Mouse (Mus musculus) erythroblast, embryonic 14.5 days (primary cell): Measurements from ENCODE around the gene Fgf8. TPM values are rescaled to one million over a fixed set of nuclear protein-coding genes. Genes with fewer than 3 reads are reported as not detected.

Source experiments
- H3K27me3 ChIP-seq: 2 replicates; pipeline ENCODE4 v1.6.1; 2012; ENCODE audit warnings: inconsistent platforms; ENCODE audit not compliant: control insufficient read depth
- H3K36me3 ChIP-seq: 2 replicates; pipeline ENCODE4 v1.6.1; 2012; ENCODE audit warnings: mild to moderate bottlenecking, inconsistent platforms; ENCODE audit not compliant: control insufficient read depth
- H3K4me1 ChIP-seq: 2 replicates; pipeline ENCODE4 v1.6.1; 2012; ENCODE audit warnings: inconsistent platforms; ENCODE audit not compliant: control insufficient read depth
- H3K4me3 ChIP-seq: replicated peaks from 2 replicates; pipeline ENCODE3; 2012; ENCODE audit warnings: moderate library complexity, mild to moderate bottlenecking, inconsistent platforms
- H3K9me3 ChIP-seq: 2 replicates; pipeline ENCODE4 v1.6.1; 2012; ENCODE audit warnings: low read length, inconsistent platforms, mixed read lengths; ENCODE audit not compliant: control insufficient read depth
- GATA1 ChIP-seq: IDR thresholded peaks from 2 replicates; pipeline ENCODE4 v1.6.1; 2012; ENCODE audit warnings: low read length, inconsistent platforms, mixed read lengths
- TAL1 ChIP-seq: IDR thresholded peaks from 3 replicates; pipeline ENCODE4 v1.6.1; 2012; ENCODE audit warnings: low read length, inconsistent platforms, mixed read lengths
- polyA plus RNA-seq: library from polyadenylated mRNA; stranded (reverse); fragments of >175 nt; gene quantifications from 2 replicates; pipeline ENCODE4 v1.2.3, GENCODE M21; 2012

Gene Fgf8
- polyA plus RNA-seq, result not detected in 2 replicates

GRCm38 (mm10) chr19:45742218-45742983 lies at the start of gene Fgf8:
Gene Fgf8, minus strand, starts transcription at chr19:45742915.
- H3K36me3 ChIP-seq, result peaks cover 3% of the 10 kb centered on the region
- H3K4me1 ChIP-seq, result peaks cover 13% of the 10 kb centered on the region
- no peak within 1 kb of the TSS for H3K4me3 ChIP-seq
- H3K27me3 ChIP-seq, result peaks cover 93% of the 10 kb centered on the region
- no peak for TF ChIP-seq TAL1
- TF ChIP-seq GATA1, result no peak
- H3K9me3 ChIP-seq, result peaks cover 25% of the 10 kb centered on the region; the same call in 1 of the 2 replicates

- no peaks in the 10 kb centered on the region for H3K9me3 ChIP-seq
- TF ChIP-seq TAL1, result no peak
- no peak for TF ChIP-seq GATA1
- peaks cover 44% of the 10 kb centered on the region for H3K4me1 ChIP-seq
- no peak overlapping the region for H3K4me3 ChIP-seq
- H3K27me3 ChIP-seq, result no peaks in the 10 kb centered on the region
- no peaks in the 10 kb centered on the region; the same call in 1 of the 2 replicates for H3K36me3 ChIP-seq
Observed at GRCm38 (mm10) chr19:45792404-45792803, 49.7 kb upstream of the Fgf8 start.

- TF ChIP-seq GATA1 (no peak), TAL1 (no peak)
- Histone ChIP-seq H3K36me3 (no peaks in the 10 kb centered on the region; the same call in 1 of the 2 replicates), H3K4me1 (peaks cover 40% of the 10 kb centered on the region), H3K27me3 (no peaks in the 10 kb centered on the region), H3K9me3 (no peaks in the 10 kb centered on the region), H3K4me3 (peak overlapping the region; percentile 43)
Observed at GRCm38 (mm10) chr19:45789888-45790874, 47.5 kb upstream of the Fgf8 start.

GRCm38 (mm10) chr19:45789365-45789764 lies 46.6 kb upstream of the Fgf8 start:
- Histone ChIP-seq H3K9me3 (no peaks in the 10 kb centered on the region), H3K4me1 (peaks cover 42% of the 10 kb centered on the region), H3K36me3 (no peaks in the 10 kb centered on the region; the same call in 1 of the 2 replicates), H3K4me3 (no peak overlapping the region), H3K27me3 (no peaks in the 10 kb centered on the region)
- TF ChIP-seq TAL1 (no peak), GATA1 (no peak)

GRCm38 (mm10) chr19:45788337-45788736 lies 45.6 kb upstream of the Fgf8 start:
- no peaks in the 10 kb centered on the region for H3K27me3 ChIP-seq
- no peak overlapping the region for H3K4me3 ChIP-seq
- no peaks in the 10 kb centered on the region; the same call in 1 of the 2 replicates for H3K36me3 ChIP-seq
- TF ChIP-seq TAL1 (no peak), GATA1 (no peak)
- H3K4me1 ChIP-seq, result peaks cover 49% of the 10 kb centered on the region
- no peaks in the 10 kb centered on the region for H3K9me3 ChIP-seq

GRCm38 (mm10) chr19:45787450-45787849 lies 44.7 kb upstream of the Fgf8 start:
- no peaks in the 10 kb centered on the region; the same call in 1 of the 2 replicates for H3K36me3 ChIP-seq
- no peaks in the 10 kb centered on the region for H3K27me3 ChIP-seq
- TF ChIP-seq GATA1 (no peak), TAL1 (no peak)
- H3K4me3 ChIP-seq, result no peak overlapping the region
- H3K4me1 ChIP-seq, result peaks cover 52% of the 10 kb centered on the region
- no peaks in the 10 kb centered on the region for H3K9me3 ChIP-seq

GRCm38 (mm10) chr19:45785470-45785869 lies 42.8 kb upstream of the Fgf8 start:
- no peaks in the 10 kb centered on the region for H3K9me3 ChIP-seq
- H3K4me3 ChIP-seq, result no peak overlapping the region
- H3K36me3 ChIP-seq, result peaks cover 13% of the 10 kb centered on the region
- H3K4me1 ChIP-seq, result peaks cover 62% of the 10 kb centered on the region
- TF ChIP-seq TAL1 (no peak), GATA1 (no peak)
- H3K27me3 ChIP-seq, result no peaks in the 10 kb centered on the region

GRCm38 (mm10) chr19:45783933-45784576 lies 41.3 kb upstream of the Fgf8 start:
- H3K27me3 ChIP-seq, result no peaks in the 10 kb centered on the region
- H3K9me3 ChIP-seq, result no peaks in the 10 kb centered on the region
- TF ChIP-seq GATA1 (no peak), TAL1 (no peak)
- peaks cover 27% of the 10 kb centered on the region for H3K36me3 ChIP-seq
- H3K4me3 ChIP-seq, result peak overlapping the region; percentile 100
- peaks cover 61% of the 10 kb centered on the region for H3K4me1 ChIP-seq
